Mouse (Mus musculus) limb, embryonic 11.5 days (tissue): Measurements from ENCODE around the gene Hnrnpd. TPM values are rescaled to one million over a fixed set of nuclear protein-coding genes. Genes with fewer than 3 reads are reported as not detected.

Source experiments
- ATAC-seq: fragments of 200-750 bp; cut with Nextera tagmentation; 2 replicates; pipeline ENCODE4 v1.8.0; 2017; ENCODE audit warnings: low read depth; ENCODE audit not compliant: insufficient number of reproducible peaks, low FRiP score, low TSS enrichment
- DNase-seq: peaks from one replicate; pipeline ENCODE4 v3.0.0-alpha.2; 2015; ENCODE audit warnings: low spot score
- H3K27ac ChIP-seq: fragments of 300-500 bp; sonication (generic); replicated peaks from 2 replicates; pipeline ENCODE4 v1.5.1; 2014; ENCODE audit warnings: low read depth, mild to moderate bottlenecking, low read length
- H3K27me3 ChIP-seq: fragments of 300-500 bp; sonication (generic); 2 replicates; pipeline ENCODE4 v1.6.1; 2014; ENCODE audit warnings: mild to moderate bottlenecking, low read length, mixed read lengths; ENCODE audit not compliant: control insufficient read depth, insufficient read depth
- H3K36me3 ChIP-seq: fragments of 300-500 bp; sonication (generic); 2 replicates; pipeline ENCODE4 v1.6.1; 2014; ENCODE audit warnings: mild to moderate bottlenecking, low read length, moderate library complexity, mixed read lengths; ENCODE audit not compliant: control insufficient read depth, insufficient read depth
- H3K4me1 ChIP-seq: fragments of 300-500 bp; sonication (generic); 2 replicates; pipeline ENCODE4 v1.6.1; 2014; ENCODE audit warnings: low read length, mixed read lengths; ENCODE audit not compliant: control insufficient read depth, insufficient read depth
- H3K4me2 ChIP-seq: fragments of 300-500 bp; sonication (generic); 2 replicates; pipeline ENCODE4 v1.6.1; 2014; ENCODE audit warnings: low read depth, mild to moderate bottlenecking, moderate library complexity; ENCODE audit not compliant: severe bottlenecking
- H3K4me3 ChIP-seq: fragments of 300-500 bp; sonication (generic); 2 replicates; pipeline ENCODE4 v1.5.1; 2014; ENCODE audit warnings: low read depth, low read length
- H3K9ac ChIP-seq: fragments of 300-500 bp; sonication (generic); 2 replicates; pipeline ENCODE4 v1.6.1; 2014; ENCODE audit warnings: mild to moderate bottlenecking, low read length
- H3K9me3 ChIP-seq: fragments of 300-500 bp; sonication (generic); 2 replicates; pipeline ENCODE4 v1.6.1; 2016; ENCODE audit warnings: low read length; ENCODE audit not compliant: control insufficient read depth
- WGBS: fragments of 180-500 bp; shearing (Covaris S2); extraction: QIAGEN DNeasy Blood & Tissue Kit; methylation state at CpG from one replicate; pipeline ENCODE4 v1.1.7; 2014; 5-methylcytosine and 5-hydroxymethylcytosine counted together
- polyA plus RNA-seq: library from polyadenylated mRNA; unstranded; fragments of >200 nt; fragmentation: Nextera tagmentation; extraction: Ambion mirVana; gene quantifications from 2 replicates; pipeline ENCODE4 v1.2.1, GENCODE M21; 2014

Hnrnpd gene
- polyA plus RNA-seq, 1 experiment from 2014 or later: 294 TPM

DNA sequence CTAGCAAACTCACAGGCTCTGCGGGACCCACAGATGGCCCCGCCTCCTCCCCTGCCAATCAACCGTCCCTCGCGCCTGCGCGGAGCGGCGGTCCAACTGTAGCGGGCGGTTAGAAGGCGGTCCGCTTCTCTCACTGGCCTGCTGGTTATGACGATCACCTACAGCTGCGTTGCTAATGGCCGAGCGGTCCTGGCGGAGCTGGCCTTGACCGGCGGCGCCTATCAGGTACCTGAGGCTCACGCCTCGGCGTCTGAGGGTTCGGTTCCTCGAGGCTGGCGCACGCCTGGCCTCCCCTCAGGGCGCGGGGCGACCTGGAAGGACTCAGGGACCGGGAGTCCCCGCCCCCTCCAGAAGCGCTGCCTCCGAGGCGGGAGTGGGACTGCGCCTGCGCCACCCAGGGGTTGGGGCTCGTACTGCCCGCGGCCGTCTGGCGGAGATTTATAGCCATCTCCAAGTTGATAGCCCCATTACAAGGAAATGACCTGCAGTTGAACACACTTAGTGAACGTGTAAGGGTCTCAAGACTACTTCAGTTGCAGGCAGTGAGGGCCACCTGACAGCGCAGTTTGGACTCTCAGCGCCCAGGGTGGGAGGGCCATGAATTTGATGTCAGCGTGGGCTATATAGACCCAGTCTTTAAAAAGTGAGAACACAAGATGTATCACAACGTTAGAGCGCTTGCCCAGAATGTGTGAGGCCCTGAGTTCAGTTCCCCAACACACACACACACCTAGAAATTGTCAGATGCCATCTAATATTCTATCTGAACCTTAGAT is 72.4 kb downstream of the Hnrnpd start, which contains the start of gene Vamp9:
Gene Vamp9 (plus strand): TSS at position 74 of the 776 bp plus-strand sequence.
- Histone ChIP-seq H3K4me2 (peak within 1 kb of the TSS; percentile 40), H3K4me3 (peak within 1 kb of the TSS; percentile 45), H3K4me1 (no peaks in the 10 kb centered on the region), H3K27ac (peak within 1 kb of the TSS; percentile 92), H3K9me3 (no peaks in the 10 kb centered on the region), H3K36me3 (no peaks in the 10 kb centered on the region), H3K27me3 (no peaks in the 10 kb centered on the region), H3K9ac (peak within 1 kb of the TSS; percentile 71)
- WGBS: 4% methylated on average over 49 of the region's 49 CpGs
- DNase-seq: peak; percentile 97
- ATAC-seq: peak; percentile 99

Other genes starting within 250 kb of the Hnrnpd start
- gene Rasgef1b, start 249.9 kb downstream of the Hnrnpd start, polyA plus RNA-seq: 58.9 and 59.9 TPM in 2 replicates
- gene Vamp9, start 72.7 kb downstream of the Hnrnpd start, polyA plus RNA-seq: 0.30 and 0.35 TPM in 2 replicates
- 2.3 and 3.4 TPM in 2 replicates for gene 4930524J08Rik, start 123 bp upstream of the Hnrnpd start, polyA plus RNA-seq
- 254 and 268 TPM in 2 replicates for gene Hnrnpdl, start 60.7 kb upstream of the Hnrnpd start, polyA plus RNA-seq
- 57.4 and 58.7 TPM in 2 replicates for gene Enoph1, start 61.0 kb upstream of the Hnrnpd start, polyA plus RNA-seq
- gene Tmem150c, start 180.9 kb upstream of the Hnrnpd start, polyA plus RNA-seq: 0.40 and 0.43 TPM in 2 replicates